Mouse (Mus musculus) kidney, adult 2 months (tissue): Measurements from ENCODE around the gene Icmt.

ENCODE experiments used
- CTCF ChIP-seq: fragments of 200-500 bp; conservative IDR thresholded peaks from 2 replicates; pipeline ENCODE4 v1.5.1; 2011; ENCODE audit warnings: low read depth, mild to moderate bottlenecking, control low read depth, low read length, moderate library complexity, mixed read lengths; ENCODE audit not compliant: insufficient read depth, insufficient read length
- POLR2A ChIP-seq: fragments of 200-500 bp; IDR thresholded peaks from one replicate; pipeline ENCODE4 v1.6.1; 2011; ENCODE audit warnings: low read depth, low read length, control low read depth

- TF ChIP-seq CTCF (no peak), POLR2A (no peak)
Observed at GRCm38 (mm10) chr4:152257070-152257469, 40.0 kb upstream of the Icmt start.
